Mouse (Mus musculus) frontal cortex, adult 2 months (tissue): Measurements from ENCODE around the gene Clec14a. TPM values are rescaled to one million over a fixed set of nuclear protein-coding genes. Genes with fewer than 3 reads are reported as not detected.
A peak's percentile ranks its signal among the peaks of the same experiment; 100 is the strongest.
"Not testable (repeated sequence)": the region's sequence is repeated elsewhere in the genome, so short reads cannot be mapped to it uniquely, and the experiment has no call there.

Experiments used
- DNase-seq, 2 experiments: peaks; one replicate each; pipeline ENCODE4 v3.0.0; 2022; ENCODE audit warnings: low spot score in 1 of 2; ENCODE audit errors: extremely low spot score in 1 of 2
- polyA plus RNA-seq: library from polyadenylated mRNA; depleted of rRNA; stranded (reverse); fragments of >200 nt; gene quantifications from 2 replicates; pipeline ENCODE4 v1.2.3, GENCODE M21; 2012; rRNA removed

Gene Clec14a
- polyA plus RNA-seq = 1.7 and 3.0 TPM in 2 replicates

GRCm38 (mm10) chr12:58268563-58269501 lies at the start of gene Clec14a:
Clec14a (minus strand) TSS chr12:58269290.
- DNase-seq = no peak

- DNase-seq = peak in 1 of 2 experiments; percentile 5
Observed at GRCm38 (mm10) chr12:58307835-58308234, 38.7 kb upstream of the Clec14a start.

GRCm38 (mm10) chr12:58306402-58306801 lies 37.3 kb upstream of the Clec14a start:
- DNase-seq = not testable (repeated sequence)

- no peak for DNase-seq
Observed at GRCm38 (mm10) chr12:58305567-58305966, 36.5 kb upstream of the Clec14a start.

GRCm38 (mm10) chr12:58296980-58297379 lies 27.9 kb upstream of the Clec14a start:
- no peak for DNase-seq

- DNase-seq = no peak
Observed at GRCm38 (mm10) chr12:58285912-58286311, 16.8 kb upstream of the Clec14a start.

- DNase-seq = no peak
Observed at GRCm38 (mm10) chr12:58270520-58270919, 1.4 kb upstream of the Clec14a start.

GRCm38 (mm10) chr12:58269505-58269904 lies 415 bp upstream of the Clec14a start:
- DNase-seq = no peak

- peak in 1 of 2 experiments; percentile 26 for DNase-seq
Observed at GRCm38 (mm10) chr12:58268186-58268562, 916 bp downstream of the Clec14a start.

GRCm38 (mm10) chr12:58267779-58268178 lies 1.3 kb downstream of the Clec14a start:
- DNase-seq = no peak

- no peak for DNase-seq
Observed at GRCm38 (mm10) chr12:58251901-58252300, 17.2 kb downstream of the Clec14a start.

GRCm38 (mm10) chr12:58232489-58232888 lies 36.6 kb downstream of the Clec14a start:
- DNase-seq = no peak

GRCm38 (mm10) chr12:58225644-58226043 lies 43.4 kb downstream of the Clec14a start:
- no peak for DNase-seq

- no peak for DNase-seq
Observed at GRCm38 (mm10) chr12:58219078-58219477, 50.0 kb downstream of the Clec14a start.

GRCm38 (mm10) chr12:58216218-58216617 lies 52.9 kb downstream of the Clec14a start:
- no peak for DNase-seq

Other genes with a start within 250 kb of the Clec14a start
- 12.5 and 17.3 TPM in 2 replicates for gene Sstr1, start 57.5 kb downstream of the Clec14a start, polyA plus RNA-seq